Comparison of ENCODE assay signal across 11 mouse cellular contexts in genomic region chr4:100537898-100538297, GRCm38 (mm10). TPM values are rescaled to one million over a fixed set of nuclear protein-coding genes. Genes with fewer than 3 reads are reported as not detected.
A peak's percentile ranks its signal among the peaks of the same experiment; 100 is the strongest.
DNase-seq lines count a peak whose midpoint lies in the region; ATAC-seq and TF ChIP-seq lines count a peak whose summit lies in the region.
"Had no signal": no experiment of that assay in that cellular context is flagged by ENCODE, and none has a peak within 500 bp of the region (broad histone marks: within the 10 kb centered on the region; RNA-seq: fewer than 3 reads in every experiment).

No protein-coding gene starts in this region.

- no peaks in the 10 kb centered on the region for H3K36me3 ChIP-seq in intestine, postnatal 0 days (ENCODE audit: control insufficient read depth, insufficient read depth)
- H3K36me3 ChIP-seq in intestine, embryonic 15.5 days = no peaks in the 10 kb centered on the region
- no peaks in the 10 kb centered on the region for H3K36me3 ChIP-seq in embryonic facial prominence, embryonic 11.5 days (replicated peaks; ENCODE audit: control insufficient read depth, insufficient read depth, low read depth, low read length)
- H3K36me3 ChIP-seq in splenic B cell, adult 2 months (ENCODE audit: control insufficient read depth, insufficient read depth, low read length, poor library complexity, severe bottlenecking) = no peaks in the 10 kb centered on the region
- H3K36me3 ChIP-seq: limb, embryonic 13.5 days had no signal

- peak; percentile 83 for TF ChIP-seq CTCF in intestine, postnatal 0 days (IDR thresholded peaks at IDR 0.05; ENCODE audit: low read depth)

- peak; percentile 17 for DNase-seq in CD4-positive helper T cell, adult 2 months (ENCODE audit: low read depth, low spot score)
- peak; percentile 58 for DNase-seq in R1 (ENCODE audit: low read depth, low spot score)
- DNase-seq in embryonic facial prominence, embryonic 11.5 days (ENCODE audit: low spot score) = peak; percentile 93
- peak; percentile 9 for DNase-seq in layer of hippocampus, adult 9-11 months
- peak; percentile 35 for DNase-seq in splenic B cell, adult 2 months (ENCODE audit: low read depth, low spot score)
- DNase-seq in urinary bladder, postnatal 4 days (ENCODE audit: low spot score in 2 of 2) = no peak

- H3K4me3 ChIP-seq in intestine, postnatal 0 days (ENCODE audit: low read depth, low read length) = no peak overlapping the region
- H3K4me3 ChIP-seq in intestine, embryonic 15.5 days (replicated peaks) = no peak overlapping the region
- H3K4me3 ChIP-seq in embryonic facial prominence, embryonic 11.5 days (ENCODE audit: low read depth, low read length) = no peak overlapping the region
- H3K4me3 ChIP-seq: limb, embryonic 13.5 days had no signal

- no peaks in the 10 kb centered on the region for H3K27me3 ChIP-seq in intestine, postnatal 0 days (replicated peaks; ENCODE audit: control insufficient read depth, insufficient read depth, low read length)
- no peaks in the 10 kb centered on the region for H3K27me3 ChIP-seq in intestine, embryonic 15.5 days (replicated peaks)
- H3K27me3 ChIP-seq in embryonic facial prominence, embryonic 11.5 days (ENCODE audit: control insufficient read depth, insufficient read depth, low read length) = no peaks in the 10 kb centered on the region
- H3K27me3 ChIP-seq in splenic B cell, adult 2 months (ENCODE audit: control insufficient read depth, insufficient read depth, low read length, poor library complexity, severe bottlenecking) = no peaks in the 10 kb centered on the region; the same call in 1 of the 2 replicates

- no peak overlapping the region for H3K27ac ChIP-seq in intestine, postnatal 0 days (ENCODE audit: low read depth, low read length)
- H3K27ac ChIP-seq in intestine, embryonic 15.5 days = no peak overlapping the region
- no peak overlapping the region for H3K27ac ChIP-seq in embryonic facial prominence, embryonic 11.5 days (replicated peaks; ENCODE audit: low read depth, low read length)
- H3K27ac ChIP-seq: limb, embryonic 13.5 days had no signal

- H3K9me3 ChIP-seq in intestine, postnatal 0 days (ENCODE audit: control insufficient read depth) = no peaks in the 10 kb centered on the region
- H3K9me3 ChIP-seq in intestine, embryonic 15.5 days = no peaks in the 10 kb centered on the region
- no peaks in the 10 kb centered on the region for H3K9me3 ChIP-seq in embryonic facial prominence, embryonic 11.5 days (replicated peaks; ENCODE audit: control insufficient read depth, low read length)
- H3K9me3 ChIP-seq: limb, embryonic 13.5 days had no signal

- H3K9ac ChIP-seq in intestine, postnatal 0 days (ENCODE audit: low read depth, low read length) = no peak overlapping the region
- H3K9ac ChIP-seq in intestine, embryonic 15.5 days = no peak overlapping the region
- H3K9ac ChIP-seq in embryonic facial prominence, embryonic 11.5 days (replicated peaks; ENCODE audit: low read length) = no peak overlapping the region
- H3K9ac ChIP-seq: limb, embryonic 13.5 days had no signal

- no peak overlapping the region for H3K4me2 ChIP-seq in intestine, postnatal 0 days (replicated peaks; ENCODE audit: low read depth)
- no peak overlapping the region for H3K4me2 ChIP-seq in intestine, embryonic 15.5 days (replicated peaks)
- no peak overlapping the region for H3K4me2 ChIP-seq in embryonic facial prominence, embryonic 11.5 days (ENCODE audit: low read depth, low read length)
- H3K4me2 ChIP-seq: limb, embryonic 13.5 days had no signal

- no peak for ATAC-seq in intestine, postnatal 0 days
- no peak for ATAC-seq in intestine, embryonic 15.5 days
- no peak for ATAC-seq in embryonic facial prominence, embryonic 11.5 days (replicated peaks; ENCODE audit: insufficient number of reproducible peaks, low FRiP score, low TSS enrichment, low read depth)

- 4% methylated on average over 3 of the region's 3 CpGs for WGBS in intestine, postnatal 0 days
- WGBS in intestine, embryonic 15.5 days = 5% methylated on average over 3 of the region's 3 CpGs
- 3% methylated on average over 3 of the region's 3 CpGs for WGBS in embryonic facial prominence, embryonic 11.5 days

- no peaks in the 10 kb centered on the region for H3K4me1 ChIP-seq in intestine, postnatal 0 days (replicated peaks; ENCODE audit: control insufficient read depth, insufficient read depth, low read length)
- H3K4me1 ChIP-seq in intestine, embryonic 15.5 days (replicated peaks) = 0 out of 2 replicates have a peak, but pooled peaks cover 7% of the 10 kb centered on the region
- H3K4me1 ChIP-seq in embryonic facial prominence, embryonic 11.5 days (ENCODE audit: control insufficient read depth, insufficient read depth, low read length) = no peaks in the 10 kb centered on the region

RNA-seq across cellular contexts. Expression of gene Ube2u, which starts 59.2 kb away (rescaled TPM):
- polyA plus RNA-seq in intestine, postnatal 0 days (2015; fragmentation: Nextera tagmentation; extraction: Ambion mirVana) = 0.08 TPM in 1 of 2 replicates, not detected in the other
- 0.15 TPM in 1 of 2 replicates, not detected in the other for polyA plus RNA-seq in intestine, embryonic 15.5 days (2015; fragmentation: Nextera tagmentation; extraction: Ambion mirVana)
- polyA plus RNA-seq in embryonic facial prominence, embryonic 11.5 days (2014; fragmentation: Nextera tagmentation; extraction: Ambion mirVana) = 0.45 and 0.77 TPM in 2 replicates
- polyA plus RNA-seq: cortical plate, adult 2 months; spleen, adult 2 months had no signal

Comparison
In these comparisons a context has a peak if more than half of its experiments do, and no peak if none do; other contexts are left out.
1. DNase-seq: peak in CD4-positive helper T cell, adult 2 months (single experiment), R1 (single experiment), embryonic facial prominence, embryonic 11.5 days (single experiment), layer of hippocampus, adult 9-11 months (single experiment) and splenic B cell, adult 2 months (single experiment); none in urinary bladder, postnatal 4 days (0 of 2).